Comparison of ENCODE assay signal across 8 mouse cellular contexts in genomic region chr10:111299591-111299990, GRCm38 (mm10). TPM values are rescaled to one million over a fixed set of nuclear protein-coding genes. Genes with fewer than 3 reads are reported as not detected.
DNase-seq lines count a peak whose midpoint lies in the region; ATAC-seq and TF ChIP-seq lines count a peak whose summit lies in the region.

No protein-coding gene starts in this region.

- 76% methylated on average over 6 of the region's 6 CpGs for WGBS in liver, embryonic 15.5 days (ENCODE audit: insufficient replicate concordance)

- intact Hi-C loops in left cerebral cortex, adult 2 months (cut with DNase I), result loop anchor here (1.0 to 5.0 kb wide), 4 partner anchors 72 to 203 kb away; partner anchors contain the start of gene Nap1l1
- intact Hi-C loops in gastrocnemius, postnatal 36 days (cut with DNase I), result no loop called here

- peak; percentile 45 for TF ChIP-seq CTCF in left cerebral cortex, adult 2 months (IDR thresholded peaks at IDR 0.05)

- H3K27me3 ChIP-seq in liver, embryonic 15.5 days, result no peaks in the 10 kb centered on the region

- no peaks in the 10 kb centered on the region for H3K36me3 ChIP-seq in liver, embryonic 15.5 days (replicated peaks)

- peak overlapping the region; percentile 97 for H3K27ac ChIP-seq in left cerebral cortex, adult 2 months
- no peak overlapping the region for H3K27ac ChIP-seq in liver, embryonic 15.5 days (replicated peaks)

- ATAC-seq in liver, embryonic 15.5 days (ENCODE audit: insufficient read depth), result no peak

- H3K4me2 ChIP-seq in liver, embryonic 15.5 days, result peak overlapping the region; percentile 89; the same call in 1 of the 2 replicates

- H3K4me3 ChIP-seq in left cerebral cortex, adult 2 months, result peak overlapping the region; percentile 72; the same call in 1 of the 2 replicates
- H3K4me3 ChIP-seq in liver, embryonic 15.5 days (replicated peaks), result no peak overlapping the region

- peaks cover 23% of the 10 kb centered on the region for H3K4me1 ChIP-seq in liver, embryonic 15.5 days (replicated peaks)

- H3K9me3 ChIP-seq in liver, embryonic 15.5 days (replicated peaks), result no peaks in the 10 kb centered on the region

- peak; percentile 26 for DNase-seq in adrenal gland, postnatal 10 days
- no peak for DNase-seq in adrenal gland, postnatal 25 days
- peak in 1 of 2 experiments; percentile 15 for DNase-seq in left cerebral cortex, adult 2 months (ENCODE audit: extremely low spot score in 1 of 2, low spot score in 2 of 2)
- DNase-seq in left cerebral cortex, adult 11 months (ENCODE audit: low spot score), result no peak
- DNase-seq in cerebellum, postnatal 10 days, result peak; percentile 23 to 47
- no peak for DNase-seq in thymus, postnatal 4 days
- no peak for DNase-seq in gastrocnemius, postnatal 36 days

- no peak overlapping the region for H3K9ac ChIP-seq in liver, embryonic 15.5 days

RNA-seq across cellular contexts. Expression of gene Bbs10, which starts 1.1 kb away (rescaled TPM):
- 1 to 10 TPM; 3.4 to 6.1 TPM for total RNA-seq in adrenal gland, postnatal 10 days (2021)
- 7.8 and 10.1 TPM in 2 replicates for total RNA-seq in adrenal gland, postnatal 25 days (2021)
- total RNA-seq in left cerebral cortex, adult 2 months (2021), result 1 to 10 TPM; 4.9 to 6.7 TPM
- polyA plus RNA-seq in liver, embryonic 15.5 days (2015; fragmentation: Nextera tagmentation; extraction: Ambion mirVana), result 1.3 and 1.7 TPM in 2 replicates
- 1 to 10 TPM; 1.1 to 1.6 TPM for total RNA-seq in gastrocnemius, postnatal 36 days (2021)

Comparison
In these comparisons a context has a peak if more than half of its experiments do, and no peak if none do; other contexts are left out.
1. DNase-seq: peak in adrenal gland, postnatal 10 days (single experiment) and cerebellum, postnatal 10 days (2 of 2); none in adrenal gland, postnatal 25 days (single experiment), left cerebral cortex, adult 11 months (single experiment), thymus, postnatal 4 days (single experiment) and gastrocnemius, postnatal 36 days (0 of 2).